Mouse (Mus musculus): Measurements from ENCODE around the gene Trim28. TPM values are rescaled to one million over a fixed set of nuclear protein-coding genes. Genes with fewer than 3 reads are reported as not detected.

The Trim28 gene
- polyA plus RNA-seq, 1 experiment, result 195 TPM

GRCm38 (mm10) chr7:13038621-13039169, 39.8 kb downstream of the Trim28 start:
- Histone ChIP-seq H3K4me1 (ENCODE audit: control insufficient read depth, insufficient read depth, insufficient read length, low read length) (peaks cover 21% of the 10 kb centered on the region), H3K36me3 (ENCODE audit: control insufficient read depth, insufficient read depth, low read length) (peaks cover 10% of the 10 kb centered on the region; the same call in 1 of the 2 replicates), H3K27me3 (ENCODE audit: control insufficient read depth, insufficient read depth, low read length) (peaks cover 7% of the 10 kb centered on the region), H3K4me3 (ENCODE audit: low read depth, low read length) (peak overlapping the region; percentile 86), H3K27ac (ENCODE audit: insufficient read depth, low read depth, low read length) (peak overlapping the region; percentile 99)
- no peak for TF ChIP-seq CTCF (IDR thresholded peaks at IDR 0.05; ENCODE audit: extremely low read depth, insufficient read length, insufficient replicate concordance, low read depth, low read length)
- no peak for TF ChIP-seq POLR2A (IDR thresholded peaks at IDR 0.05; ENCODE audit: low read depth, low read length)
- 3% methylated on average over 15 of the region's 15 CpGs for WGBS

DNA sequence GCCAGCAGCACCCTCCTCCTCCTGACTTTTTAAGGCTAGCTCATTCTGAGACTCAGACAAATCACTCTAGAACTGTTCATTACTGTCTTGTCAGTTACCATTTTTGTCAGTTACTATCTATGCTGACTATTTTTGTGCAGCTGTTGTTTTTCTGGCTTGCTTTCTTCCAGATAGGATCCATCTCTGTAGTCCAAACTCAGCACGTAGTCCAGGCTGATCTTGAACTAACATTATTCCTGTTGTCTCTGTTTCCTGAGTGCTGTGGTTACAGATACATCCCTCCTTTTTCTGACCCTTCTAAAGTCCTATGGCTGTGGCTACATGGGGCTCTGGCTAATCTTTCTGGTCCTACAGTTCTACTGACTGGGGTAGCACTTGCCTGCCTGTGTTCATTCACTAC, 40.3 kb downstream of the Trim28 start:
- Histone ChIP-seq H3K36me3 (ENCODE audit: control insufficient read depth, insufficient read depth, low read length) (peaks cover 10% of the 10 kb centered on the region; the same call in 1 of the 2 replicates), H3K27ac (ENCODE audit: insufficient read depth, low read depth, low read length) (no peak overlapping the region), H3K27me3 (ENCODE audit: control insufficient read depth, insufficient read depth, low read length) (peaks cover 12% of the 10 kb centered on the region), H3K4me1 (ENCODE audit: control insufficient read depth, insufficient read depth, insufficient read length, low read length) (peaks cover 23% of the 10 kb centered on the region), H3K4me3 (ENCODE audit: low read depth, low read length) (peak overlapping the region; percentile 86; the same call in 1 of the 2 replicates)
- TF ChIP-seq POLR2A (IDR thresholded peaks at IDR 0.05; ENCODE audit: low read depth, low read length) (no peak), CTCF (IDR thresholded peaks at IDR 0.05; ENCODE audit: extremely low read depth, insufficient read length, insufficient replicate concordance, low read depth, low read length) (no peak)
- WGBS, result 76% methylated on average over 1 of the region's 1 CpGs

GRCm38 (mm10) chr7:13041256-13041655, 42.3 kb downstream of the Trim28 start:
- Histone ChIP-seq H3K27me3 (ENCODE audit: control insufficient read depth, insufficient read depth, low read length) (peaks cover 20% of the 10 kb centered on the region), H3K4me1 (ENCODE audit: control insufficient read depth, insufficient read depth, insufficient read length, low read length) (peaks cover 17% of the 10 kb centered on the region), H3K27ac (ENCODE audit: insufficient read depth, low read depth, low read length) (no peak overlapping the region), H3K36me3 (ENCODE audit: control insufficient read depth, insufficient read depth, low read length) (no peaks in the 10 kb centered on the region), H3K4me3 (ENCODE audit: low read depth, low read length) (no peak overlapping the region)
- WGBS, result 89% methylated on average over 1 of the region's 1 CpGs
- TF ChIP-seq POLR2A (IDR thresholded peaks at IDR 0.05; ENCODE audit: low read depth, low read length) (no peak), CTCF (IDR thresholded peaks at IDR 0.05; ENCODE audit: extremely low read depth, insufficient read length, insufficient replicate concordance, low read depth, low read length) (no peak)

- H3K4me3 ChIP-seq (ENCODE audit: low read depth, low read length), result no peak overlapping the region
- no peaks in the 10 kb centered on the region for H3K36me3 ChIP-seq (ENCODE audit: control insufficient read depth, insufficient read depth, low read length)
- peaks cover 16% of the 10 kb centered on the region for H3K4me1 ChIP-seq (ENCODE audit: control insufficient read depth, insufficient read depth, insufficient read length, low read length)
- WGBS, result 84% methylated on average over 6 of the region's 6 CpGs
- no peak overlapping the region for H3K27ac ChIP-seq (ENCODE audit: insufficient read depth, low read depth, low read length)
- peaks cover 20% of the 10 kb centered on the region for H3K27me3 ChIP-seq (ENCODE audit: control insufficient read depth, insufficient read depth, low read length)
- TF ChIP-seq CTCF (IDR thresholded peaks at IDR 0.05; ENCODE audit: extremely low read depth, insufficient read length, insufficient replicate concordance, low read depth, low read length) (no peak), POLR2A (IDR thresholded peaks at IDR 0.05; ENCODE audit: low read depth, low read length) (no peak)
Observed at GRCm38 (mm10) chr7:13042511-13042910, 43.6 kb downstream of the Trim28 start.

DNA sequence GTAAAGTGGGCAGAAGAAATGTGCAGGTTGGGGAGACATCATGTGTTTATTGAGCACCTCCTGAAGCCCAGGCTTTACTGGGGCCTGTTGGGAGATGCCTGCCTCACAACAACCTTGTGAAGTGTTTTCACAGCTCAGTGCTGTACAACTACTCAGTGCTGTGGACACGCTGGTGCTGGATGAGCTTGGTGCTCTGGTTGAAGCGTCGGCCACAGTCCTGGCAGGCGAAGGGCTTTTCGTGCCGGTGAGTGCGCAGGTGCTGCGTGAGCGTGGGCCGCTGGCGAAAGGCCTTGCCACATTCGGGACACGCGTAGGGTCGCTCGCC, 44.2 kb downstream of the Trim28 start:
- Histone ChIP-seq H3K27me3 (ENCODE audit: control insufficient read depth, insufficient read depth, low read length) (peaks cover 20% of the 10 kb centered on the region), H3K4me1 (ENCODE audit: control insufficient read depth, insufficient read depth, insufficient read length, low read length) (peaks cover 16% of the 10 kb centered on the region), H3K36me3 (ENCODE audit: control insufficient read depth, insufficient read depth, low read length) (no peaks in the 10 kb centered on the region), H3K4me3 (ENCODE audit: low read depth, low read length) (peak overlapping the region; percentile 55; the same call in 1 of the 2 replicates), H3K27ac (ENCODE audit: insufficient read depth, low read depth, low read length) (no peak overlapping the region)
- 72% methylated on average over 16 of the region's 16 CpGs for WGBS
- TF ChIP-seq POLR2A (IDR thresholded peaks at IDR 0.05; ENCODE audit: low read depth, low read length) (no peak), CTCF (IDR thresholded peaks at IDR 0.05; ENCODE audit: extremely low read depth, insufficient read length, insufficient replicate concordance, low read depth, low read length) (no peak)

DNA sequence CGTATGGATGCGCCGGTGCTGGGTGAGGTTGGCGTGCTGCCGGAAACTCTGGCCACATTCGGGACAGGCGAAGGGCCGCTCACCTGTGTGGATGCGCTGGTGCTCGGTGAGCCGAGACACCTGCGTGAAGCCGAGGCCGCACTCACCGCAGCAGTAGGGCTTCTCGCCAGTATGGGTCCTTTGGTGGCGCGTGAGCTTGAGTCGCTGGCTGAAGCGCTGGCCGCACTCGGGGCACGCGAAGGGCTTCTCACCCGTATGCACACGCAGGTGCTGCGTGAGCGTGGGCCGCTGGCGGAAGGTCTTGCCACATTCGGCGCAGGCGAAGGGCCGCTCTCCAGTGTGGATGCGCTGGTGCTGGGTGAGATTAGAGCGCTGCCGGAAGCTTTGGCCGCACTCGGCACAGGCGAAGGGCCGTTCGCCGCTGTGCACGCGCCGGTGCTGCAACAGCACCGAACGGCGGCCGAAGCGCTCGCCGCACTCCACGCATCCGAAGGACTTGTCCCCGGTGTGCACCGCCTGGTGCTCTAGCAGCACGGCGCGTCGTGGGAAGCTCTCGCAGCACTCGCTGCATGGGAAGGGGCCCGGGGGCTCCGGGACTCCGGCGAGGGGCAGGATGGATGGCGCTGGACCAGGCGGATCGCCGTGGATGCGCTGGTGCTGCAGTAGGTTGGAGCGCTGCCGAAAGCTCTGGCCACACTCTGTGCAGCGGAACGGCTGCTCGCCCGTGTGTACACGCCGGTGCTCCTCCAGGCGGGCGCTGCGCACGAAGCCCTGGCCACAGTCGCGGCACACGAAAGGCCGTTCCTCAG, 44.7 kb downstream of the Trim28 start:
- Histone ChIP-seq H3K27ac (ENCODE audit: insufficient read depth, low read depth, low read length) (no peak overlapping the region), H3K36me3 (ENCODE audit: control insufficient read depth, insufficient read depth, low read length) (no peaks in the 10 kb centered on the region), H3K4me3 (ENCODE audit: low read depth, low read length) (peak overlapping the region; percentile 55), H3K27me3 (ENCODE audit: control insufficient read depth, insufficient read depth, low read length) (peaks cover 20% of the 10 kb centered on the region), H3K4me1 (ENCODE audit: control insufficient read depth, insufficient read depth, insufficient read length, low read length) (peaks cover 16% of the 10 kb centered on the region)
- 9% methylated on average over 88 of the region's 88 CpGs for WGBS
- no peak for TF ChIP-seq POLR2A (IDR thresholded peaks at IDR 0.05; ENCODE audit: low read depth, low read length)
- TF ChIP-seq CTCF (IDR thresholded peaks at IDR 0.05; ENCODE audit: extremely low read depth, insufficient read length, insufficient replicate concordance, low read depth, low read length), result no peak

GRCm38 (mm10) chr7:13044254-13044625, 45.3 kb downstream of the Trim28 start:
- H3K27ac ChIP-seq (ENCODE audit: insufficient read depth, low read depth, low read length), result no peak overlapping the region
- WGBS, result 6% methylated on average over 23 of the region's 23 CpGs
- peaks cover 20% of the 10 kb centered on the region for H3K27me3 ChIP-seq (ENCODE audit: control insufficient read depth, insufficient read depth, low read length)
- no peak for TF ChIP-seq CTCF (IDR thresholded peaks at IDR 0.05; ENCODE audit: extremely low read depth, insufficient read length, insufficient replicate concordance, low read depth, low read length)
- TF ChIP-seq POLR2A (IDR thresholded peaks at IDR 0.05; ENCODE audit: low read depth, low read length), result no peak
- H3K36me3 ChIP-seq (ENCODE audit: control insufficient read depth, insufficient read depth, low read length), result no peaks in the 10 kb centered on the region
- peaks cover 12% of the 10 kb centered on the region for H3K4me1 ChIP-seq (ENCODE audit: control insufficient read depth, insufficient read depth, insufficient read length, low read length)
- H3K4me3 ChIP-seq (ENCODE audit: low read depth, low read length), result peak overlapping the region; percentile 55

Measured in small intestine, adult 2 months (tissue).